Mouse (Mus musculus) bone marrow macrophage, adult 2 months (primary cell): ENCODE measurements around the gene Rad18.

ENCODE experiments used
- CTCF ChIP-seq: IDR thresholded peaks from 2 replicates; pipeline ENCODE4 v1.5.1; 2012; ENCODE audit warnings: low read depth, mild to moderate bottlenecking, low read length, moderate library complexity
- POLR2A ChIP-seq: IDR thresholded peaks from 2 replicates; pipeline ENCODE4 v1.6.1; 2012; ENCODE audit warnings: mild to moderate bottlenecking, low read depth, low read length, borderline replicate concordance

GRCm38 (mm10) chr6:112609027-112609426 lies 87.5 kb downstream of the Rad18 start:
- no peak for TF ChIP-seq POLR2A
- TF ChIP-seq CTCF: no peak
